8 mouse cellular contexts compared by ENCODE assay signal in genomic region chr6:42325268-42325609, GRCm38 (mm10). TPM values are rescaled to one million over a fixed set of nuclear protein-coding genes. Genes with fewer than 3 reads are reported as not detected.
DNase-seq lines count a peak whose midpoint lies in the region; ATAC-seq lines count a peak whose summit lies in the region.

No protein-coding gene starts in this region.

- peak overlapping the region; percentile 96 for H3K4me2 ChIP-seq in intestine, embryonic 16.5 days (ENCODE audit: low read depth, low read length)

- no peaks in the 10 kb centered on the region for H3K9me3 ChIP-seq in intestine, embryonic 16.5 days (ENCODE audit: control insufficient read depth, low read length)
- no peaks in the 10 kb centered on the region for H3K9me3 ChIP-seq in midbrain, embryonic 10.5 days (replicated peaks)

- no peak overlapping the region for H3K27ac ChIP-seq in intestine, embryonic 16.5 days (ENCODE audit: low read length)
- peak overlapping the region; percentile 93 for H3K27ac ChIP-seq in midbrain, embryonic 10.5 days (replicated peaks)

- peaks cover 16% of the 10 kb centered on the region for H3K4me1 ChIP-seq in intestine, embryonic 16.5 days (ENCODE audit: control insufficient read depth, insufficient read depth, low read length)
- peaks cover 49% of the 10 kb centered on the region for H3K4me1 ChIP-seq in midbrain, embryonic 10.5 days

- 6% methylated on average over 7 of the region's 7 CpGs for WGBS in intestine, embryonic 16.5 days
- 0% methylated on average over 7 of the region's 7 CpGs for WGBS in midbrain, embryonic 10.5 days

- H3K4me3 ChIP-seq in intestine, embryonic 16.5 days (ENCODE audit: low read length), result peak overlapping the region; percentile 61
- H3K4me3 ChIP-seq in midbrain, embryonic 10.5 days, result peak overlapping the region; percentile 80

- H3K27me3 ChIP-seq in intestine, embryonic 16.5 days (replicated peaks; ENCODE audit: control insufficient read depth, insufficient read depth, low read length), result peaks cover 19% of the 10 kb centered on the region
- peaks cover 61% of the 10 kb centered on the region for H3K27me3 ChIP-seq in midbrain, embryonic 10.5 days (ENCODE audit: low read depth, poor library complexity, severe bottlenecking)

- no peaks in the 10 kb centered on the region for H3K36me3 ChIP-seq in intestine, embryonic 16.5 days (ENCODE audit: control insufficient read depth, insufficient read depth, low read length)
- H3K36me3 ChIP-seq in midbrain, embryonic 10.5 days, result peaks cover 12% of the 10 kb centered on the region

- DNase-seq in adrenal gland, adult 2 months, result peak; percentile 71
- DNase-seq in embryo, embryonic 11.5 days (ENCODE audit: low read depth, low spot score), result peak; percentile 60
- peak; percentile 51 to 70 for DNase-seq in gastrocnemius, postnatal 4 days (ENCODE audit: low spot score in 2 of 2)
- peak; percentile 83 to 88 for DNase-seq in left cerebral cortex, postnatal 36 days (ENCODE audit: low spot score in 2 of 2)
- peak; percentile 85 for DNase-seq in midbrain, embryonic 10.5 days (ENCODE audit: low spot score)
- peak; percentile 72 to 76 for DNase-seq in right cerebral cortex, postnatal 36 days (ENCODE audit: low spot score in 2 of 2)
- DNase-seq in yolk sac, embryonic 10.5 days (ENCODE audit: low spot score), result peak; percentile 21

- intact Hi-C loops in left cerebral cortex, postnatal 36 days (cut with DNase I), result loop anchor here (2.0 to 5.0 kb wide), 2 partner anchors 24 to 103 kb away; partner anchors contain the start of gene Zyx

- ATAC-seq in intestine, embryonic 16.5 days, result no peak

- no peak overlapping the region; the same call in 1 of the 2 replicates for H3K9ac ChIP-seq in intestine, embryonic 16.5 days (ENCODE audit: low read depth, low read length)

RNA-seq across cellular contexts. Expression of gene Fam131b, which starts 0.8 kb away (rescaled TPM):
- under 1 TPM; 0.14 to 0.17 TPM for total RNA-seq in adrenal gland, adult 2 months (2021)
- polyA plus RNA-seq in adrenal gland, adult 2 months (2012; rRNA removed), result 0.04 and 0.11 TPM in 2 replicates
- total RNA-seq in gastrocnemius, postnatal 4 days (2021), result 1 to 10 TPM; 2.2 TPM
- 0.12 and 0.21 TPM in 2 replicates for polyA plus RNA-seq in intestine, embryonic 16.5 days (2015; fragmentation: Nextera tagmentation; extraction: Ambion mirVana)
- 100 to 1,000 TPM; 112 to 133 TPM for total RNA-seq in left cerebral cortex, postnatal 36 days (2021)
- 2.2 and 2.4 TPM in 2 replicates for polyA plus RNA-seq in midbrain, embryonic 10.5 days (2016; fragmentation: Nextera tagmentation; extraction: Ambion mirVana)

RNA-seq across cellular contexts. Expression of gene Zyx, which starts 24.2 kb away (rescaled TPM):
- 100 to 1,000 TPM in 1 of 2 experiments, 10 to 100 TPM in 1; 96.9 to 121 TPM for total RNA-seq in adrenal gland, adult 2 months (2021)
- polyA plus RNA-seq in adrenal gland, adult 2 months (2012; rRNA removed), result 192 and 204 TPM in 2 replicates
- total RNA-seq in gastrocnemius, postnatal 4 days (2021), result 100 to 1,000 TPM; 113 to 128 TPM
- 83.5 and 86.5 TPM in 2 replicates for polyA plus RNA-seq in intestine, embryonic 16.5 days (2015; fragmentation: Nextera tagmentation; extraction: Ambion mirVana)
- 10 to 100 TPM; 49.4 to 60.8 TPM for total RNA-seq in left cerebral cortex, postnatal 36 days (2021)
- polyA plus RNA-seq in midbrain, embryonic 10.5 days (2016; fragmentation: Nextera tagmentation; extraction: Ambion mirVana), result 84.5 and 88.1 TPM in 2 replicates

RNA-seq across cellular contexts. Expression of gene Clcn1, which starts 38.8 kb away (rescaled TPM):
- under 1 TPM in 1 of 2 experiments, not detected in 1; 0.23 TPM for total RNA-seq in adrenal gland, adult 2 months (2021)
- 0.06 and 0.08 TPM in 2 replicates for polyA plus RNA-seq in adrenal gland, adult 2 months (2012; rRNA removed)
- total RNA-seq in gastrocnemius, postnatal 4 days (2021), result 10 to 100 TPM; 33.8 to 41.2 TPM
- 0.20 and 0.23 TPM in 2 replicates for polyA plus RNA-seq in intestine, embryonic 16.5 days (2015; fragmentation: Nextera tagmentation; extraction: Ambion mirVana)
- 1 to 10 TPM; 2.4 to 6.2 TPM for total RNA-seq in left cerebral cortex, postnatal 36 days (2021)
- polyA plus RNA-seq in midbrain, embryonic 10.5 days (2016; fragmentation: Nextera tagmentation; extraction: Ambion mirVana), result 1.2 and 1.7 TPM in 2 replicates

RNA-seq across cellular contexts. Expression of gene Epha1, which starts 47.8 kb away (rescaled TPM):
- total RNA-seq in adrenal gland, adult 2 months (2021), result under 1 TPM; 0.23 to 0.86 TPM
- polyA plus RNA-seq in adrenal gland, adult 2 months (2012; rRNA removed), result 0.18 and 0.37 TPM in 2 replicates
- total RNA-seq in gastrocnemius, postnatal 4 days (2021), result under 1 TPM; 0.27 to 0.57 TPM
- polyA plus RNA-seq in intestine, embryonic 16.5 days (2015; fragmentation: Nextera tagmentation; extraction: Ambion mirVana), result 10.0 and 11.3 TPM in 2 replicates
- under 1 TPM; 0.18 to 0.30 TPM for total RNA-seq in left cerebral cortex, postnatal 36 days (2021)
- polyA plus RNA-seq in midbrain, embryonic 10.5 days (2016; fragmentation: Nextera tagmentation; extraction: Ambion mirVana), result 1.2 and 1.5 TPM in 2 replicates

Comparison
In these comparisons a context has a peak if more than half of its experiments do, and no peak if none do; other contexts are left out.
1. DNase-seq: peak in every context shown above with its lines; median percentile 86 in left cerebral cortex, postnatal 36 days; 85 in midbrain, embryonic 10.5 days; 74 in right cerebral cortex, postnatal 36 days; 71 in adrenal gland, adult 2 months; 60 in gastrocnemius, postnatal 4 days; 60 in embryo, embryonic 11.5 days; 21 in yolk sac, embryonic 10.5 days.
2. RNA of gene Fam131b, which starts 0.8 kb away (total RNA-seq): 112 to 133 TPM in left cerebral cortex, postnatal 36 days; 2.2 TPM in gastrocnemius, postnatal 4 days and 0.14 to 0.17 TPM in adrenal gland, adult 2 months; every median in the first group is over 10 times any median in the second.
3. RNA of gene Clcn1, which starts 38.8 kb away (total RNA-seq): 33.8 to 41.2 TPM in gastrocnemius, postnatal 4 days; 2.4 to 6.2 TPM in left cerebral cortex, postnatal 36 days and 0.23 TPM in adrenal gland, adult 2 months; every median in the first group is over 4 times any median in the second.